Mouse (Mus musculus) layer of hippocampus, adult 9-10 months (tissue): ENCODE measurements around the gene Olfr1451.
"Not testable (repeated sequence)": the region's sequence is repeated elsewhere in the genome, so short reads cannot be mapped to it uniquely, and the experiment has no call there.

ENCODE experiments used
- DNase-seq: peaks from one replicate; pipeline ENCODE4 v3.0.0; 2022; ENCODE audit warnings: low spot score

The Olfr1451 gene

GRCm38 (mm10) chr19:12994714-12995113 is at the start of gene Olfr1451:
Gene Olfr1451, plus strand, starts transcription at chr19:12995014.
- DNase-seq = no peak

- no peak for DNase-seq
Observed at GRCm38 (mm10) chr19:12949958-12950357, 44.9 kb upstream of the Olfr1451 start, which contains the start of gene Olfr1450. Gene Olfr1450, plus strand, starts transcription at chr19:12950258.

GRCm38 (mm10) chr19:12970082-12970481 is 24.7 kb upstream of the Olfr1451 start:
- DNase-seq = not testable (repeated sequence)

GRCm38 (mm10) chr19:12992316-12992715 is 2.5 kb upstream of the Olfr1451 start:
- not testable (repeated sequence) for DNase-seq

GRCm38 (mm10) chr19:13028227-13028626 is 33.4 kb downstream of the Olfr1451 start, which contains the start of gene Olfr1453:
Gene Olfr1453, minus strand, starts transcription at chr19:13028327.
- DNase-seq = no peak
